7 mouse cellular contexts compared by ENCODE assay signal in genomic region chr2:161470025-161470424, GRCm38 (mm10).
DNase-seq lines count a peak whose midpoint lies in the region; ATAC-seq and TF ChIP-seq lines count a peak whose summit lies in the region.

No protein-coding gene starts in this region.

- H3K9me3 ChIP-seq in lung, postnatal 0 days (ENCODE audit: low read length) = no peaks in the 10 kb centered on the region

- DNase-seq in layer of hippocampus, adult 2 months (ENCODE audit: low spot score in 2 of 2) = peak; percentile 29 to 46
- DNase-seq in layer of hippocampus, adult 9-11 months = no peak
- peak; percentile 77 for DNase-seq in brain, embryonic 14.5 days (ENCODE audit: low read depth)
- peak; percentile 61 for DNase-seq in lung, postnatal 0 days (ENCODE audit: low spot score)
- no peak for DNase-seq in heart, postnatal 4 days

- WGBS in lung, postnatal 0 days = 20% methylated on average over 2 of the region's 2 CpGs

- H3K4me2 ChIP-seq in lung, postnatal 0 days (replicated peaks; ENCODE audit: low read depth, low read length) = no peak overlapping the region

- no peaks in the 10 kb centered on the region for H3K4me1 ChIP-seq in lung, postnatal 0 days (ENCODE audit: insufficient read depth, low read depth, low read length)

- no peaks in the 10 kb centered on the region for H3K36me3 ChIP-seq in lung, postnatal 0 days (ENCODE audit: insufficient read depth, low read length)

- no peak overlapping the region for H3K4me3 ChIP-seq in layer of hippocampus, adult 2 months
- H3K4me3 ChIP-seq in lung, postnatal 0 days (ENCODE audit: low read depth, low read length) = no peak overlapping the region

- no peak for TF ChIP-seq EP300 in lung, postnatal 0 days (IDR thresholded peaks at IDR 0.05)

- H3K9ac ChIP-seq in lung, postnatal 0 days (replicated peaks; ENCODE audit: low read depth) = no peak overlapping the region

- peak; percentile 65; the same call in 1 of the 2 replicates for ATAC-seq in common myeloid progenitor, adult 5-6 weeks (replicated peaks; ENCODE audit: low read depth, poor library complexity, severe bottlenecking)
- ATAC-seq in lung, postnatal 0 days = peak; percentile 43; the same call in 1 of the 2 replicates
- no peak for ATAC-seq in erythroblast, adult 5-6 weeks (replicated peaks; ENCODE audit: low FRiP score, poor library complexity, severe bottlenecking)

- H3K27me3 ChIP-seq in lung, postnatal 0 days (replicated peaks; ENCODE audit: insufficient read depth, low read length) = no peaks in the 10 kb centered on the region

- TF ChIP-seq POLR2A in brain, embryonic 14.5 days (IDR thresholded peaks at IDR 0.05; ENCODE audit: borderline replicate concordance, extremely low read depth, insufficient read depth, insufficient read length, poor library complexity, severe bottlenecking) = no peak

- TF ChIP-seq CTCF in layer of hippocampus, adult 2 months (conservative IDR thresholded peaks at IDR 0.05) = peak; percentile 83
- peak; percentile 50; the same call in 1 of the 2 replicates for TF ChIP-seq CTCF in brain, embryonic 14.5 days (IDR thresholded peaks at IDR 0.05; ENCODE audit: borderline replicate concordance, extremely low read depth, insufficient read depth, insufficient read length)
- peak; percentile 77 for TF ChIP-seq CTCF in lung, postnatal 0 days (IDR thresholded peaks at IDR 0.05)

- no peak overlapping the region for H3K27ac ChIP-seq in layer of hippocampus, adult 2 months
- H3K27ac ChIP-seq in lung, postnatal 0 days (ENCODE audit: low read length) = no peak overlapping the region

Comparison
In these comparisons a context has a peak if more than half of its experiments do, and no peak if none do; other contexts are left out.
1. DNase-seq: peak in layer of hippocampus, adult 2 months (2 of 2), brain, embryonic 14.5 days (single experiment) and lung, postnatal 0 days (single experiment); none in layer of hippocampus, adult 9-11 months (single experiment) and heart, postnatal 4 days (single experiment).
2. Peak in every context shown above with its lines, with median percentiles within 50 percentile points of each other: CTCF ChIP-seq.